Mouse (Mus musculus): ENCODE data around the gene Tha1. TPM values are rescaled to one million over a fixed set of nuclear protein-coding genes. Genes with fewer than 3 reads are reported as not detected.
A peak's percentile ranks its signal among the peaks of the same experiment; 100 is the strongest.

Gene Tha1
- polyA plus RNA-seq, 1 experiment from 2014 or later, result 3.0 TPM

- ATAC-seq (ENCODE audit: low read depth), result no peak
- WGBS, result 56% methylated on average over 6 of the region's 6 CpGs
- H3K36me3 ChIP-seq, result no peaks in the 10 kb centered on the region
- H3K9me3 ChIP-seq, result no peaks in the 10 kb centered on the region
- no peak overlapping the region for H3K4me2 ChIP-seq
- H3K27me3 ChIP-seq, result peaks cover 64% of the 10 kb centered on the region
- H3K9ac ChIP-seq, result no peak overlapping the region
- no peak overlapping the region for H3K27ac ChIP-seq (replicated peaks)
- H3K4me3 ChIP-seq, result no peak overlapping the region
- peaks cover 35% of the 10 kb centered on the region for H3K4me1 ChIP-seq (replicated peaks)
These were observed 18.9 kb upstream of the Tha1 start for GRCm38 (mm10) chr11:117892199-117892598.

GRCm38 (mm10) chr11:117891581-117892175, 18.4 kb upstream of the Tha1 start:
- peaks cover 69% of the 10 kb centered on the region for H3K27me3 ChIP-seq
- 93% methylated on average over 19 of the region's 19 CpGs for WGBS

GRCm38 (mm10) chr11:117890519-117891282, 17.4 kb upstream of the Tha1 start:
- Histone ChIP-seq H3K4me3 (no peak overlapping the region), H3K9ac (peak overlapping the region; percentile 51; the same call in 1 of the 2 replicates), H3K4me2 (peak overlapping the region; percentile 53; the same call in 1 of the 2 replicates), H3K4me1 (replicated peaks) (peaks cover 35% of the 10 kb centered on the region), H3K36me3 (no peaks in the 10 kb centered on the region), H3K9me3 (no peaks in the 10 kb centered on the region), H3K27me3 (peaks cover 67% of the 10 kb centered on the region), H3K27ac (replicated peaks) (no peak overlapping the region)
- ATAC-seq (ENCODE audit: low read depth), result peak; percentile 38; the same call in 1 of the 2 replicates
- 20% methylated on average over 13 of the region's 13 CpGs for WGBS

More at GRCm38 (mm10) chr11:117891581-117892175, 18.4 kb upstream of the Tha1 start:
- H3K4me2 ChIP-seq, result no peak overlapping the region
- no peak overlapping the region for H3K9ac ChIP-seq
- ATAC-seq (ENCODE audit: low read depth), result no peak
- no peaks in the 10 kb centered on the region for H3K9me3 ChIP-seq
- no peak overlapping the region for H3K4me3 ChIP-seq
- H3K4me1 ChIP-seq (replicated peaks), result peaks cover 35% of the 10 kb centered on the region
- H3K36me3 ChIP-seq, result no peaks in the 10 kb centered on the region
- no peak overlapping the region for H3K27ac ChIP-seq (replicated peaks)

GRCm38 (mm10) chr11:117889887-117890340, 16.6 kb upstream of the Tha1 start:
- ATAC-seq (ENCODE audit: low read depth), result peak; percentile 60; the same call in 1 of the 2 replicates
- Histone ChIP-seq H3K9ac (peak overlapping the region; percentile 51), H3K36me3 (no peaks in the 10 kb centered on the region), H3K4me3 (no peak overlapping the region), H3K27me3 (peaks cover 70% of the 10 kb centered on the region), H3K9me3 (no peaks in the 10 kb centered on the region), H3K4me1 (replicated peaks) (peaks cover 35% of the 10 kb centered on the region), H3K27ac (replicated peaks) (peak overlapping the region; percentile 67), H3K4me2 (peak overlapping the region; percentile 53)
- WGBS, result 4% methylated on average over 11 of the region's 11 CpGs

- Histone ChIP-seq H3K4me1 (replicated peaks) (peaks cover 35% of the 10 kb centered on the region), H3K4me3 (peak overlapping the region; percentile 19; the same call in 1 of the 2 replicates), H3K9me3 (no peaks in the 10 kb centered on the region), H3K9ac (peak overlapping the region; percentile 51), H3K4me2 (peak overlapping the region; percentile 53), H3K36me3 (no peaks in the 10 kb centered on the region), H3K27me3 (peaks cover 77% of the 10 kb centered on the region), H3K27ac (replicated peaks) (peak overlapping the region; percentile 67)
- peak; percentile 41; the same call in 1 of the 2 replicates for ATAC-seq (ENCODE audit: low read depth)
- 3% methylated on average over 33 of the region's 33 CpGs for WGBS
These were observed 15.9 kb upstream of the Tha1 start for GRCm38 (mm10) chr11:117888853-117889822.

- H3K27ac ChIP-seq (replicated peaks), result no peak overlapping the region
- no peak overlapping the region; the same call in 1 of the 2 replicates for H3K9ac ChIP-seq
- WGBS, result 13% methylated on average over 20 of the region's 20 CpGs
- H3K4me3 ChIP-seq, result peak overlapping the region; percentile 19; the same call in 1 of the 2 replicates
- H3K36me3 ChIP-seq, result no peaks in the 10 kb centered on the region
- peaks cover 41% of the 10 kb centered on the region for H3K4me1 ChIP-seq (replicated peaks)
- peak overlapping the region; percentile 53 for H3K4me2 ChIP-seq
- no peaks in the 10 kb centered on the region for H3K9me3 ChIP-seq
- H3K27me3 ChIP-seq, result peaks cover 70% of the 10 kb centered on the region
- 0 out of 2 replicates have a peak, but pooled peaks have one; percentile 16 for ATAC-seq (ENCODE audit: low read depth)
These were observed 15.0 kb upstream of the Tha1 start for GRCm38 (mm10) chr11:117888168-117888852.

- ATAC-seq (ENCODE audit: low read depth), result no peak
- H3K27ac ChIP-seq (replicated peaks), result no peak overlapping the region
- WGBS, result 50% methylated on average over 5 of the region's 5 CpGs
These were observed 12.7 kb upstream of the Tha1 start for GRCm38 (mm10) chr11:117886000-117886399.

GRCm38 (mm10) chr11:117882208-117882607, 8.9 kb upstream of the Tha1 start:
- Histone ChIP-seq H3K4me3 (no peak overlapping the region), H3K4me1 (replicated peaks) (peaks cover 39% of the 10 kb centered on the region), H3K9me3 (no peaks in the 10 kb centered on the region), H3K27ac (replicated peaks) (no peak overlapping the region), H3K4me2 (no peak overlapping the region), H3K36me3 (no peaks in the 10 kb centered on the region), H3K9ac (no peak overlapping the region), H3K27me3 (peaks cover 24% of the 10 kb centered on the region)
- 82% methylated on average over 1 of the region's 1 CpGs for WGBS
- ATAC-seq (ENCODE audit: low read depth), result no peak

More at GRCm38 (mm10) chr11:117886000-117886399, 12.7 kb upstream of the Tha1 start:
- H3K9me3 ChIP-seq, result no peaks in the 10 kb centered on the region
- H3K27me3 ChIP-seq, result peaks cover 49% of the 10 kb centered on the region
- no peak overlapping the region for H3K4me2 ChIP-seq
- no peaks in the 10 kb centered on the region for H3K36me3 ChIP-seq
- no peak overlapping the region for H3K9ac ChIP-seq
- H3K4me1 ChIP-seq (replicated peaks), result peaks cover 51% of the 10 kb centered on the region
- H3K4me3 ChIP-seq, result no peak overlapping the region

GRCm38 (mm10) chr11:117881787-117882186, 8.5 kb upstream of the Tha1 start:
- no peak overlapping the region for H3K4me3 ChIP-seq
- no peaks in the 10 kb centered on the region for H3K36me3 ChIP-seq
- H3K9me3 ChIP-seq, result no peaks in the 10 kb centered on the region
- 28% methylated on average over 8 of the region's 8 CpGs for WGBS
- H3K4me2 ChIP-seq, result no peak overlapping the region
- no peak overlapping the region for H3K9ac ChIP-seq
- H3K4me1 ChIP-seq (replicated peaks), result peaks cover 39% of the 10 kb centered on the region
- peaks cover 20% of the 10 kb centered on the region for H3K27me3 ChIP-seq
- H3K27ac ChIP-seq (replicated peaks), result no peak overlapping the region
- ATAC-seq (ENCODE audit: low read depth), result no peak

- peaks cover 39% of the 10 kb centered on the region for H3K4me1 ChIP-seq (replicated peaks)
- H3K9ac ChIP-seq, result no peak overlapping the region
- no peak overlapping the region for H3K27ac ChIP-seq (replicated peaks)
- WGBS, result 87% methylated on average over 6 of the region's 6 CpGs
- H3K9me3 ChIP-seq, result no peaks in the 10 kb centered on the region
- no peaks in the 10 kb centered on the region for H3K36me3 ChIP-seq
- H3K4me3 ChIP-seq, result no peak overlapping the region
- no peak for ATAC-seq (ENCODE audit: low read depth)
- H3K27me3 ChIP-seq, result peaks cover 16% of the 10 kb centered on the region
- no peak overlapping the region for H3K4me2 ChIP-seq
These were observed 7.7 kb upstream of the Tha1 start for GRCm38 (mm10) chr11:117880977-117881358.

GRCm38 (mm10) chr11:117880336-117880976, 7.2 kb upstream of the Tha1 start:
- 87% methylated on average over 9 of the region's 9 CpGs for WGBS

More at GRCm38 (mm10) chr11:117880336-117880976, 7.2 kb upstream of the Tha1 start:
- Histone ChIP-seq H3K4me3 (no peak overlapping the region), H3K9ac (no peak overlapping the region), H3K27ac (replicated peaks) (no peak overlapping the region), H3K36me3 (no peaks in the 10 kb centered on the region), H3K27me3 (peaks cover 16% of the 10 kb centered on the region), H3K4me1 (replicated peaks) (peaks cover 39% of the 10 kb centered on the region), H3K9me3 (no peaks in the 10 kb centered on the region), H3K4me2 (no peak overlapping the region)
- no peak for ATAC-seq (ENCODE audit: low read depth)
